Mouse (Mus musculus): Measurements from ENCODE around the gene R3hdm4. TPM values are rescaled to one million over a fixed set of nuclear protein-coding genes. Genes with fewer than 3 reads are reported as not detected.

R3hdm4 gene
- polyA plus RNA-seq, 1 experiment from 2014 or later = 186 TPM

DNA sequence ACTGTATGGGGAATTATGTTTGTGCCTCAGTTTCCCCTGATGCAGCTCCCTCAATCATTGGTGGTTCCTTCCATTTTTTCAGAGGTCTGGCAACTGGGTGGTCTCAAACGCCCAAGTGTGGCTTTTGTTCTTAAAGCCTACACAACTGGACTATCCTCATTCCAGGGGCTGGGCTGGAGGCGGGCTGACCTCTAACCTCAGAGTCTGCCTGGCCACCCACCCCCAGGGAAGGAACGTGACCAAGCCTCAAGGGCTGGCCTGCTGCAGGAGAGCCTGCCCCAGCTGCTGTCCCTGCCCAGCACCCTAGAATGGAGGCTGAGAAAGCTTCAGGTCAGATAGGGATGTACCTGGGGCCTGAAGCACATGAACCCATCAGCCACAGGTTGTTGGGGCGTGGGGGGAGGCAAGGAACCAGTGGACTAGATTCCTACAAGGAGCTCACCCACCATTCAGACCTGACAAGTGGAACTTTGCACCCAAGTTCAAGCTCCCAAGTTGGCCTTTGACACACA, 35.7 kb upstream of the R3hdm4 start:
- Histone ChIP-seq H3K4me3 (no peak overlapping the region), H3K9ac (no peak overlapping the region), H3K9me3 (no peaks in the 10 kb centered on the region), H3K27me3 (replicated peaks) (no peaks in the 10 kb centered on the region), H3K27ac (no peak overlapping the region), H3K4me1 (peaks cover 8% of the 10 kb centered on the region), H3K4me2 (replicated peaks) (no peak overlapping the region), H3K36me3 (peaks cover 15% of the 10 kb centered on the region)
- ATAC-seq (ENCODE audit: low FRiP score, low read depth) = no peak
- 23% methylated on average over 4 of the region's 4 CpGs for WGBS

DNA sequence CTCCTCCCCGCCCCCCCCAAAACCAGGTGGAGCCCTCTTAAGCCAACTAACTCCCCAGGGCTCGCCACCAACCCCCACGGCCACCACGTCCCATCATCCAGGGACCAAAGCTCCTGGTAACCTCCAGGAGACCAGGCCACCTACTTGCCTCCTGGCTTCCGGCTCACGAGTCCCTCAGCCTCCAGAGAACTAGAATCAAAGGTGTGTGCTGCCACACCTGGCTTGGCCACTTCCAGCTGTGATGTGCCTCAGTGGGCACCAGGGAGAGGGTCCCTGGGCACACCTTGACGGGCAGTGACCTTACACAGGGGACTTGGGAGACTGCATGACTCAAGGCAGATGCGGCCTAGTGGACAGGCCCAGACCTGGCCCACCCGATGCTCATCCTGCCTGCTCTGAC, 34.7 kb upstream of the R3hdm4 start:
- Histone ChIP-seq H3K4me3 (no peak overlapping the region), H3K4me2 (replicated peaks) (no peak overlapping the region)
- no peak for ATAC-seq (ENCODE audit: low FRiP score, low read depth)

DNA sequence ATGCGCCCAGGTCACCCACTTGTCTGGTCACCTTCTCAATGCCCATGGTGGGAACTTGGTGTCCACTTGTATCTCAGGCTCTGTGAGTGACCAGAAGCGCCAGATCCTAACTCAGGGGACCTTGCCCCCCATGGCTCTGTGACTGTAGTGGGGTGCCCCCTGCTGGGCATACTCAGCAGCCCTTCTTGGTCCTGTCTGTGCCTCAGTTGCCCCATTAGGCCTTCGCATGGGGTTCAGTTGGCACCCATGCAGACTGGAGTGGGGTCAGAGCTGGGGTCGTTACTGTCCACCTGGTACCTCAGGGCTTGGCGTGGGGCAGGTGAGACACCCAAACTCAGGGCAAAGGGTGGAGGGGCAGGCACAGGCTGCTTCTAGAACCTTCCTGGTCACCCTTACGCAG, 32.9 kb upstream of the R3hdm4 start:
- H3K9ac ChIP-seq = no peak overlapping the region
- H3K27me3 ChIP-seq (replicated peaks) = no peaks in the 10 kb centered on the region
- 89% methylated on average over 6 of the region's 6 CpGs for WGBS
- H3K4me2 ChIP-seq (replicated peaks) = no peak overlapping the region
- peaks cover 38% of the 10 kb centered on the region for H3K36me3 ChIP-seq
- no peaks in the 10 kb centered on the region for H3K9me3 ChIP-seq
- no peak for ATAC-seq (ENCODE audit: low FRiP score, low read depth)
- no peaks in the 10 kb centered on the region for H3K4me1 ChIP-seq
- no peak overlapping the region for H3K27ac ChIP-seq
- H3K4me3 ChIP-seq = no peak overlapping the region

More for the DNA sequence above, 34.7 kb upstream of the R3hdm4 start:
- H3K4me1 ChIP-seq = peaks cover 4% of the 10 kb centered on the region
- no peaks in the 10 kb centered on the region for H3K27me3 ChIP-seq (replicated peaks)
- H3K36me3 ChIP-seq = peaks cover 22% of the 10 kb centered on the region
- H3K27ac ChIP-seq = no peak overlapping the region
- no peak overlapping the region for H3K9ac ChIP-seq
- no peaks in the 10 kb centered on the region for H3K9me3 ChIP-seq
- WGBS = 77% methylated on average over 9 of the region's 9 CpGs

DNA sequence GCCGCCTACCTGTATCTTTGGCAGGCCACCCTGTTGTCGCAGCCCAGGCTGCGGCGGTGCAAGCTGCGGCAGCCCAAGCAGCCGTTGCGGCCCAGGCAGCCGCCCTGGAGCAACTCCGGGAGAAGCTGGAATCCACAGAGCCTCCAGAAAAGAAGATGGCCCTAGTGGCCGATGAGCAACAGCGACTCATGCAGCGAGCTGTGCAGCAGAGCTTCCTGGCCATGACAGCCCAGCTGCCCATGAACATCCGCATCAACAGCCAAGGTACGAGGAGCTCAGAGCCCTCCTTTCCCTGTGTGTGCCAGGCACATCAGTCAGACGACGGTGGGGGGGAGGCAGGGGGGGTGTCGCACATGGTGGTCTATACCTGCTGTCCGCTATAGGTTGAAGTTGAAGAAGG, 29.7 kb upstream of the R3hdm4 start:
- Histone ChIP-seq H3K4me1 (peaks cover 20% of the 10 kb centered on the region), H3K27me3 (replicated peaks) (no peaks in the 10 kb centered on the region), H3K27ac (no peak overlapping the region), H3K4me2 (replicated peaks) (no peak overlapping the region), H3K9ac (no peak overlapping the region), H3K9me3 (no peaks in the 10 kb centered on the region), H3K36me3 (peaks cover 58% of the 10 kb centered on the region), H3K4me3 (no peak overlapping the region)
- no peak for ATAC-seq (ENCODE audit: low FRiP score, low read depth)
- WGBS = 85% methylated on average over 18 of the region's 18 CpGs

DNA sequence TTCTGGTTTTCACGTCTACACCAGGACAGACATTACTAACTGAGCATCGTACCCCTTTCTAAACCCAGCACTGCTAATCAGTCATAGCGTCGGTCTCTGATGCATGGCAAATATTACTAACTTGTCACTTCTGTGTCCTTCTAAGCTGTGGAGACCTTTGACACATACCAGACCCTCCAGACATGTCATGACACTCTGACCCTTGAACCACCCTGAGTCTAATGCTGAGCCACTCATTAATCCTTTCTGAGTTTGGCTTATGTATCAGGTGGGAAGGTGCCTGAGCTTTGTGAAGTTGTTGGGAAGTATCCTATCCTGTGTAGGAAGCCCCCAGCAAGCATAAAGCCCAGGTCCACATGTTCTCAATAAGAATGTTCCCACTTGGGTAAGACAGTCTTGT, 28.9 kb upstream of the R3hdm4 start:
- Histone ChIP-seq H3K36me3 (peaks cover 58% of the 10 kb centered on the region), H3K27me3 (replicated peaks) (no peaks in the 10 kb centered on the region), H3K27ac (no peak overlapping the region), H3K4me1 (peaks cover 28% of the 10 kb centered on the region), H3K4me3 (no peak overlapping the region), H3K4me2 (replicated peaks) (no peak overlapping the region), H3K9ac (no peak overlapping the region), H3K9me3 (no peaks in the 10 kb centered on the region)
- ATAC-seq (ENCODE audit: low FRiP score, low read depth) = no peak
- 95% methylated on average over 4 of the region's 4 CpGs for WGBS

DNA sequence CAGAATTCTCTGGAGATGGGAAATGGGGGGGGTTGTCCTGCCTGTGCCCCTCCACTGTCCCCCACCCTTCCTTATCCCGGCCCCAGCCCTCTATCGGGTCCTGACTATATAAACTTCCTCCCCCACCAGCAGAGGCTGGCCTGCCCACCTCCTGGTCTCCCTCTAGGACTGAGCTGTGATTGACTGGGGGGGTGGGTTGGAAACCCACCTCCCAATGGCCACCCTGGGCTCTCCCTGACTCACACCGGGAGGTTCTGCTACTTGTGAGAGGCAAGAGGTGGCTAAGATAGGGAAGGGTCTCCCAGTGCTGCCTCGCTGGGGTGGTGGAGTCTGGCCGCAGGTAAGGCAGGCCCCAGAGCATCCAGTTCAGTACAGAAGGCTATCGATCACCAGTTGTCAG, 26.5 kb upstream of the R3hdm4 start:
- 63% methylated on average over 6 of the region's 6 CpGs for WGBS
- ATAC-seq (ENCODE audit: low FRiP score, low read depth) = no peak
- Histone ChIP-seq H3K4me3 (no peak overlapping the region), H3K27me3 (replicated peaks) (no peaks in the 10 kb centered on the region), H3K36me3 (peaks cover 49% of the 10 kb centered on the region), H3K27ac (no peak overlapping the region), H3K4me2 (replicated peaks) (peak overlapping the region; percentile 14; the same call in 1 of the 2 replicates), H3K9ac (0 out of 2 replicates have a peak overlapping the region, but pooled peaks have one; percentile 18), H3K4me1 (peaks cover 37% of the 10 kb centered on the region), H3K9me3 (no peaks in the 10 kb centered on the region)

DNA sequence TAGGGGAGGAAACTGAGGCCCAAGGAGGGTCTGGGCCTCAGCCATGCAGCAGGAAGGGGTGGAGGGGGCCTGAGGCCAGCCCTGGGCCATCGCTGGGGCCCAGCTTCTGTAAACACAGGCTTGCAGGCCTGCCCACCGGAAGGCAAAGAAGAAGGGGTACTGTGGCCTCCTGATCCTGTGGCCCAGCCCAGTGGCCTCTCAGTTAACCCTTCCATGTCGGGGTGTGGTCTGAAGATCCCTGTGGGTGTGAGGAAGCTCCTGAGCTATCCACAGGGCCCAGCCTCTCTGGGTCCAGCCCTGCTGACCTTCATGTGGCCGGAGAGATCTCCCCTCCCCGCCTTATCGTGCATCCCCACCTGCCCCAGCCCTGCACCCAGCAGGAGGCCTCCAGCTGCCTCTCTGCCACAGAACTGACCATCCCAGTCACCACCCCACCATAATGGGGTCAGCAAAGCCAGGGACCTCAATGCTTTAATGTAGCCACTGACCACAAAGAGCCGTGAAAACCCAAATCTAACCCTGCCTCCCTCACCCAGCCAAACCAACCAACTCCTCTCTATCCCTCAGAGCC, 25.8 kb upstream of the R3hdm4 start:
- Histone ChIP-seq H3K4me2 (replicated peaks) (peak overlapping the region; percentile 27), H3K4me3 (no peak overlapping the region), H3K27me3 (replicated peaks) (no peaks in the 10 kb centered on the region), H3K27ac (no peak overlapping the region), H3K4me1 (peaks cover 37% of the 10 kb centered on the region), H3K9ac (0 out of 2 replicates have a peak overlapping the region, but pooled peaks have one; percentile 18), H3K9me3 (no peaks in the 10 kb centered on the region), H3K36me3 (peaks cover 53% of the 10 kb centered on the region)
- 7% methylated on average over 7 of the region's 7 CpGs for WGBS
- ATAC-seq (ENCODE audit: low FRiP score, low read depth) = no peak

DNA sequence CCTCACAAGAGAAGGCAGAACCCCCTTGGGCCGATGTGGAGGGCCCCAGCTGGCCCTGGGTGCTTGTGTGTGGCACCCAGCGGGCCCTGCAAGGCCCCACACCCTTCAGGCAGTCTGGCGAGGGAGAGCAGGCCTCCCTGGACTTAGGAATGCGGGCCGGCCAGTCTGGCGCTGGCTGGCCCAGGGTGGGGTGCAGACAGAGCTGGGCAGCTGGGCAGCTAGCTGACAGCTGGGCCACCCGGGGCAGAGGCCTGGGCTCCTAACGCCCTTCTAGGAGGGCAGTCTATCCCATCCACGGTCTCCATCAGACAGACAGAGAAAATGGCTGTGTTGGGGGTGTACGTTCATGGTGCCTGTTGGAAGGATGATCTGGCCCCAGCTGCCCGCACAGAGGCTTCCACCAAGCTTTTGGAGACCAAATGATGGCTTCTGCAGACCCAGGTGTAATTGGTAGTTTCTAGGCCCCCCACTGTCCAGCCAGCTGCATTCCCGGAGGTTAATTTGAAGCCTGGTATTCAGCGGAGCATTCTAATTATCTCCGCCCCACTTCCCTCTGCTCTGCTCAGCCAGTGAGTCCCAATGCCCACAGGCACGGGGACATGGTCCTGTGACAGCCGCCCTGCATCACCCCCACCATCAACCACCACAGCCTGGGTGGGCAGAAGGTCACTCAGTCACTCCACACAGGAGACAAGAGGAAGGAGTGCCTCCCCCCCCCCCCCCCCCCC, 24.7 kb upstream of the R3hdm4 start:
- Histone ChIP-seq H3K9ac (peak overlapping the region; percentile 49; the same call in 1 of the 2 replicates), H3K27ac (peak overlapping the region; percentile 55), H3K4me1 (peaks cover 37% of the 10 kb centered on the region), H3K27me3 (replicated peaks) (no peaks in the 10 kb centered on the region), H3K4me3 (no peak overlapping the region), H3K4me2 (replicated peaks) (peak overlapping the region; percentile 27), H3K9me3 (no peaks in the 10 kb centered on the region), H3K36me3 (peaks cover 53% of the 10 kb centered on the region)
- WGBS = 11% methylated on average over 16 of the region's 16 CpGs
- ATAC-seq (ENCODE audit: low FRiP score, low read depth) = peak; percentile 66

DNA sequence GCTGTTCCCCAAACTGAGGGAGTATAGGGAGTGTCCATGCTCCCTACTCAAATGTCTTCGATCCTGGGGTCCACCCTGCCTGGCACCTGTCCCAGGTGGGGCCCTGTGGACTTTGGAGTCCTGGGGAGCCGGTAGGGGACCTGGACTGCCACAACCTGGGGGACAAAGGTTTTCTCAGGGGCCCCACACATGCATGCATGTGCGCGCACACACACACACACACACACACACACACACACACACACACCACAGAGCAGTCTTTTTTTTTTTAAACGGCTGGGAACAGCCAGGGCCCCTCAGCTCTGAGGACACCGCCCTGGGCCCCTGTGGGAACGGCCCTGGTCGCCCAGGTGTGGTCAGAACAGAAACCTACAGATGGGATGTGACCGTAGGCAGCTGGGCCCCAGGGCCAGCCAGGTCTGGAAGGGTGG, 22.5 kb upstream of the R3hdm4 start:
- H3K9me3 ChIP-seq = no peaks in the 10 kb centered on the region
- WGBS = 60% methylated on average over 9 of the region's 9 CpGs
- peaks cover 37% of the 10 kb centered on the region for H3K4me1 ChIP-seq
- no peak overlapping the region for H3K4me2 ChIP-seq (replicated peaks)
- no peak overlapping the region for H3K4me3 ChIP-seq
- H3K36me3 ChIP-seq = peaks cover 33% of the 10 kb centered on the region
- no peaks in the 10 kb centered on the region for H3K27me3 ChIP-seq (replicated peaks)
- no peak for ATAC-seq (ENCODE audit: low FRiP score, low read depth)
- H3K27ac ChIP-seq = no peak overlapping the region
- H3K9ac ChIP-seq = no peak overlapping the region

DNA sequence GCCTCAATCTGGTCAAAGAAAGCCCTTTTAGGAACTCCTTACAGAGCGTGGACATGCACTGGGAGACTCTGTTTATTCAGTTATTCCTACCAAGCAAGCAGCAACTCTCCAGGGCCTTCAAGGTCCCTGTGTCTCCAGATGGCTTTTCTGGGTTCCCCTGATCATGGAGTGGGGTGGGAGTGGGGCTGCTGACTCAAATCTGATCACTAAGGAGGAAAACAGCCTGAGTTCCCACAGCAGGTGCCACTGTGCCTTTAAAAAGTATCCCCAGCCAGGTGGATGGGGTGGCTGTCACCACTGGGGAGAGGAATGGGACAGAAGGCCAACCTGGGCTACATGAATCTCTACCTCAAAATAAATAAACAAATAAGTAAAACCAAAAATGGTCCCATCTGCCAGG, 22.0 kb upstream of the R3hdm4 start:
- no peak overlapping the region for H3K27ac ChIP-seq
- no peaks in the 10 kb centered on the region for H3K27me3 ChIP-seq (replicated peaks)
- H3K4me1 ChIP-seq = peaks cover 40% of the 10 kb centered on the region
- no peak overlapping the region for H3K4me3 ChIP-seq
- ATAC-seq (ENCODE audit: low FRiP score, low read depth) = no peak
- no peak overlapping the region for H3K9ac ChIP-seq
- H3K9me3 ChIP-seq = no peaks in the 10 kb centered on the region
- no peak overlapping the region for H3K4me2 ChIP-seq (replicated peaks)
- WGBS = 79% methylated on average over 1 of the region's 1 CpGs
- peaks cover 32% of the 10 kb centered on the region for H3K36me3 ChIP-seq

DNA sequence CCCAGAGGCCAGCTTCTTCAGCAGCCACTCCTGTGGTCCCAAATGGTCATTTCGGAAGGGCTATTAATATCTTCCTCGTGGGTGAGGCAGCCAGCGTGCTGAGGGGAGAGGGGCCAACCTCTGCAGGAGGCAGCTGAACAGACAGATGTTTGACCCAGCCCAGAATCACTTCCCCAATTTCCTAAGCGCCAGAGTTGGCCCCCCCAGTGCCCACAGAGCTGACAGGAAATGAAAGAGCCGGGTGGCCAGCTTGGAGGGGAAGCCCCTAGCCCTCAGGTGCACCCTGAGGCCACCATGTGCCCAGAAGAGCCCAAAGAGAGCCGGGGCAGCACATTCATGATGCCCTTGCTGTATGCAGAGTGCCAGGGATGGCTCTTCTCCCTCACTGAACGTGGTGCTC, 19.7 kb upstream of the R3hdm4 start:
- Histone ChIP-seq H3K27me3 (replicated peaks) (no peaks in the 10 kb centered on the region), H3K9me3 (no peaks in the 10 kb centered on the region), H3K9ac (no peak overlapping the region), H3K4me2 (replicated peaks) (no peak overlapping the region), H3K4me3 (no peak overlapping the region), H3K27ac (no peak overlapping the region), H3K4me1 (peaks cover 37% of the 10 kb centered on the region), H3K36me3 (peaks cover 32% of the 10 kb centered on the region)
- ATAC-seq (ENCODE audit: low FRiP score, low read depth) = no peak
- 60% methylated on average over 7 of the region's 7 CpGs for WGBS

DNA sequence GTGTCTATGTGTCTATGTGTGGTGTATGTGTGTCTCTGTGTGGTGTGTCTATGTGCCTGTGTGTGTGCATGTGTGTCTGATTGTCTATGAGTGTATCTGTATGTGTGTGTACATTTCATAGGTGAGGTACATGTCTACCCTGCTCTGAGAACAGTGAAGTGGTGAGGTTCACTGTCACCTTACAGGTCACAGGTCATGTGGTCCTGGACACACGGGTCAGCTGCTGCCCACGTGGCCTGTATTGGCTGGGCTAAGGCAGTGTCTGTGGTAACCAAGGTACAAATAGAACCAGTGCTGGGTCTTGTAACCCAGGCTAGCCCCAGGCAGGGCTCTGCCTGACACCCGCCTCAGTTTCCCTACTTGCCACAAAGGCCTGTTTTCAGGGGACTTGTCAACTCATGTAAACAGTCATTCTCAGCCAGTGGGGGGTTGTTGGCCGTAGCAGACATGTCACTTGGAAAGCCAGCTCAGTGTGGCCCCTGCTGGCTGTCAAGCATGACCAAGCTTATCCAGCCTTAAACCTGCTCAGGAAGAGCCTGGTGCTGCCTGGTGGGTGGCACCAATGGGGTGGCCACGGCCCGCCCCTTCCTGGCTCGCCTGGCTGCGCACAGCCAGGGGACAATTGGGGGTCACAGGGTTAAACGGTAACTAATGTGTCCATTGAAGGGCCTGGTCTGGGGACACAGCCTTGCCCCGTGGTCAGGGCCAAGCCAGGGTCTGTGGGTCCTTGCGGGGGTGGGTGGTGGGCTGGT, 16.9 kb upstream of the R3hdm4 start:
- WGBS = 30% methylated on average over 11 of the region's 11 CpGs
- Histone ChIP-seq H3K4me1 (peaks cover 36% of the 10 kb centered on the region), H3K27ac (no peak overlapping the region), H3K4me2 (replicated peaks) (no peak overlapping the region), H3K36me3 (peaks cover 47% of the 10 kb centered on the region), H3K9ac (no peak overlapping the region), H3K27me3 (replicated peaks) (no peaks in the 10 kb centered on the region), H3K9me3 (no peaks in the 10 kb centered on the region), H3K4me3 (no peak overlapping the region)
- no peak for ATAC-seq (ENCODE audit: low FRiP score, low read depth)

Measured in neural tube, embryonic 12.5 days (tissue).